23 mouse cellular contexts compared by ENCODE assay signal in genomic region chr11:59070321-59070720, GRCm38 (mm10).
DNase-seq lines count a peak whose midpoint lies in the region; ATAC-seq lines count a peak whose summit lies in the region.
"Had no signal": no experiment of that assay in that cellular context is flagged by ENCODE, and none has a peak within 500 bp of the region (broad histone marks: within the 10 kb centered on the region; RNA-seq: fewer than 3 reads in every experiment).

No protein-coding gene starts in this region.

- H3K4me2 ChIP-seq in embryonic facial prominence, embryonic 14.5 days (ENCODE audit: low read depth, low read length), result no peak overlapping the region
- H3K4me2 ChIP-seq: embryonic facial prominence, embryonic 13.5 days; forebrain, embryonic 13.5 days; heart, embryonic 11.5 days; heart, embryonic 15.5 days; hindbrain, embryonic 13.5 days had no signal

- no peaks in the 10 kb centered on the region for H3K27me3 ChIP-seq in embryonic facial prominence, embryonic 14.5 days (replicated peaks; ENCODE audit: control insufficient read depth, insufficient read depth, low read length)
- H3K27me3 ChIP-seq in embryonic facial prominence, embryonic 10.5 days (replicated peaks; ENCODE audit: low read depth, poor library complexity, severe bottlenecking), result no peaks in the 10 kb centered on the region
- H3K27me3 ChIP-seq: embryonic facial prominence, embryonic 13.5 days; forebrain, embryonic 13.5 days; heart, embryonic 15.5 days; hindbrain, embryonic 13.5 days had no signal

- H3K9me3 ChIP-seq in embryonic facial prominence, embryonic 14.5 days (ENCODE audit: control insufficient read depth, low read length), result no peaks in the 10 kb centered on the region
- H3K9me3 ChIP-seq in embryonic facial prominence, embryonic 10.5 days, result no peaks in the 10 kb centered on the region
- H3K9me3 ChIP-seq: embryonic facial prominence, embryonic 13.5 days; forebrain, embryonic 13.5 days; G1E; heart, embryonic 15.5 days had no signal

- H3K4me1 ChIP-seq in embryonic facial prominence, embryonic 14.5 days (ENCODE audit: control insufficient read depth, insufficient read depth, low read length), result no peaks in the 10 kb centered on the region
- H3K4me1 ChIP-seq in embryonic facial prominence, embryonic 10.5 days, result no peaks in the 10 kb centered on the region; the same call in 1 of the 2 replicates
- H3K4me1 ChIP-seq: forebrain, embryonic 13.5 days had no signal

- no peak overlapping the region for H3K4me3 ChIP-seq in embryonic facial prominence, embryonic 14.5 days (ENCODE audit: low read depth, low read length)
- no peak overlapping the region for H3K4me3 ChIP-seq in embryonic facial prominence, embryonic 10.5 days
- H3K4me3 ChIP-seq: embryonic facial prominence, embryonic 13.5 days; forebrain, embryonic 13.5 days; heart, adult 2 months; heart, embryonic 15.5 days; hindbrain, embryonic 13.5 days had no signal

- no peak for DNase-seq in embryonic facial prominence, embryonic 14.5 days (ENCODE audit: low spot score)
- no peak for DNase-seq in embryonic facial prominence, embryonic 10.5 days (ENCODE audit: low spot score)
- DNase-seq in layer of hippocampus, adult 18-20 months (ENCODE audit: low spot score in 2 of 2), result peak; percentile 16 to 72
- no peak for DNase-seq in layer of hippocampus, postnatal 10 days (ENCODE audit: low spot score in 2 of 2)
- peak; percentile 70 for DNase-seq in brain, adult 2 months (ENCODE audit: low read depth, low spot score)
- peak; percentile 34 for DNase-seq in telencephalon, adult 2 months (ENCODE audit: low read depth, low spot score)
- DNase-seq in adipocyte (ENCODE audit: low spot score), result no peak
- DNase-seq: adrenal gland, postnatal 14 days; B cell, adult 2 months; cerebellum, adult 11-12 months; cerebellum, adult 9-10 months; cerebellum, postnatal 25 days; gastrocnemius, postnatal 10 days; heart, adult 2 months; heart, postnatal 14 days had no signal

- no peaks in the 10 kb centered on the region for H3K36me3 ChIP-seq in embryonic facial prominence, embryonic 14.5 days (ENCODE audit: control insufficient read depth, insufficient read depth, low read length)
- H3K36me3 ChIP-seq in embryonic facial prominence, embryonic 10.5 days (replicated peaks), result no peaks in the 10 kb centered on the region
- H3K36me3 ChIP-seq: embryonic facial prominence, embryonic 13.5 days; G1E; hindbrain, embryonic 13.5 days had no signal

- H3K9ac ChIP-seq in embryonic facial prominence, embryonic 14.5 days (ENCODE audit: low read depth, low read length), result no peak overlapping the region
- H3K9ac ChIP-seq: embryonic facial prominence, embryonic 13.5 days; forebrain, embryonic 13.5 days; heart, embryonic 15.5 days; hindbrain, embryonic 13.5 days had no signal

- ATAC-seq in embryonic facial prominence, embryonic 14.5 days (ENCODE audit: low read depth), result 0 out of 2 replicates have a peak, but pooled peaks have one; percentile 6
- ATAC-seq: CD4-positive, CD25-positive, alpha-beta regulatory T cell, adult 4 months; forebrain, embryonic 13.5 days; hindbrain, postnatal 0 days had no signal

- WGBS in embryonic facial prominence, embryonic 14.5 days, result 67% methylated on average over 2 of the region's 2 CpGs
- WGBS in embryonic facial prominence, embryonic 10.5 days, result 88% methylated on average over 2 of the region's 2 CpGs

- no peak overlapping the region for H3K27ac ChIP-seq in embryonic facial prominence, embryonic 14.5 days (replicated peaks; ENCODE audit: low read depth, low read length)
- H3K27ac ChIP-seq in embryonic facial prominence, embryonic 10.5 days (replicated peaks), result no peak overlapping the region
- H3K27ac ChIP-seq: embryonic facial prominence, embryonic 13.5 days; forebrain, embryonic 13.5 days; heart, adult 2 months; heart, embryonic 15.5 days; hindbrain, embryonic 13.5 days; hindbrain, postnatal 0 days had no signal

Comparison
In these comparisons a context has a peak if more than half of its experiments do, and no peak if none do; other contexts are left out.
1. DNase-seq: peak in layer of hippocampus, adult 18-20 months (2 of 2), brain, adult 2 months (single experiment) and telencephalon, adult 2 months (single experiment); none in embryonic facial prominence, embryonic 14.5 days (single experiment), embryonic facial prominence, embryonic 10.5 days (single experiment), layer of hippocampus, postnatal 10 days (0 of 2) and adipocyte (single experiment).